18 mouse cellular contexts compared by ENCODE assay signal in the genomic region with DNA sequence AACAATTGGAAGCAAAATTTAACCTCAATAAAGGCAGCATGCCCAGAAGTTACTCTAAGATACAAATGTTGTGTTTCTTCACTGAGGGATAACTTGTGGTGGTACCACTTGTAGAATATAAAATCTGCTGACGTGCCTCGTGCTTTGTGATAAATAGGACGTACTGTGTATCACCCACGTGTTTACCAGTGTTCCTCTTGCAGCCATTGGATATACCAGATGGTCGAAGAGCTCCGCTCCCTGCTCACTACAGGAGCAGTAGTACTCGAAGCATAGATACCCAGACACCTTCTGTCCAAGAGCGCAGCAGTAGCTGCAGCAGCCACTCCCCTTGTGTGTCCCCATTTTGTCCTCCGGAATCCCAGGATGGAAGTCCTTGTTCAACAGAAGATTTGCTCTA.
DNase-seq lines count a peak whose midpoint lies in the region; ATAC-seq and TF ChIP-seq lines count a peak whose summit lies in the region.
"Had no signal": no experiment of that assay in that cellular context is flagged by ENCODE, and none has a peak within 500 bp of the region (broad histone marks: within the 10 kb centered on the region; RNA-seq: fewer than 3 reads in every experiment).

No protein-coding gene starts in this region.

- peak; percentile 47 for DNase-seq in cerebellum, adult 9-11 months
- no peak for DNase-seq in cerebellum, postnatal 4 days (ENCODE audit: low spot score in 2 of 2)
- peak; percentile 17 to 48 for DNase-seq in layer of hippocampus, adult 2 months (ENCODE audit: low spot score in 2 of 2)
- DNase-seq in layer of hippocampus, postnatal 25 days (ENCODE audit: extremely low spot score in 1 of 2, low spot score in 1 of 2) = no peak
- peak; percentile 14 to 23 for DNase-seq in cerebellum, postnatal 36 days
- DNase-seq in kidney, adult 8-10 months = no peak
- DNase-seq: adrenal gland, adult 2 months; adrenal gland, postnatal 36 days; gastrocnemius, postnatal 36 days; heart, adult 11 months; heart, postnatal 10 days; heart, postnatal 4 days; kidney, adult 11 months had no signal

- TF ChIP-seq CTCF in layer of hippocampus, adult 2 months (conservative IDR thresholded peaks at IDR 0.05) = no peak

- ATAC-seq in heart, embryonic 11.5 days (replicated peaks; ENCODE audit: insufficient number of reproducible peaks, low FRiP score, low TSS enrichment) = no peak
- ATAC-seq: forebrain, embryonic 14.5 days; hindbrain, postnatal 0 days had no signal

- no peak overlapping the region for H3K4me3 ChIP-seq in layer of hippocampus, adult 2 months
- no peak overlapping the region for H3K4me3 ChIP-seq in heart, embryonic 11.5 days (ENCODE audit: low read depth, low read length)
- H3K4me3 ChIP-seq: embryonic facial prominence, embryonic 10.5 days; hindbrain, embryonic 13.5 days had no signal

- WGBS in heart, embryonic 11.5 days (ENCODE audit: insufficient replicate concordance) = 88% methylated on average over 9 of the region's 9 CpGs

- no peaks in the 10 kb centered on the region for H3K27me3 ChIP-seq in heart, embryonic 11.5 days (ENCODE audit: control insufficient read depth, insufficient read depth, low read length)
- H3K27me3 ChIP-seq: hindbrain, embryonic 13.5 days had no signal

- H3K4me1 ChIP-seq in heart, embryonic 11.5 days (ENCODE audit: control insufficient read depth, insufficient read depth, low read length) = no peaks in the 10 kb centered on the region
- H3K4me1 ChIP-seq: embryonic facial prominence, embryonic 10.5 days; hindbrain, embryonic 13.5 days had no signal

- H3K4me2 ChIP-seq in heart, embryonic 11.5 days = no peak overlapping the region
- H3K4me2 ChIP-seq: hindbrain, embryonic 13.5 days had no signal

- H3K36me3 ChIP-seq in heart, embryonic 11.5 days (ENCODE audit: control insufficient read depth, insufficient read depth, low read length) = no peaks in the 10 kb centered on the region

- no peaks in the 10 kb centered on the region for H3K9me3 ChIP-seq in heart, embryonic 11.5 days (replicated peaks; ENCODE audit: control insufficient read depth, low read length)
- H3K9me3 ChIP-seq: embryonic facial prominence, embryonic 10.5 days; hindbrain, embryonic 13.5 days had no signal

- H3K9ac ChIP-seq in heart, embryonic 11.5 days (ENCODE audit: low read depth, low read length) = no peak overlapping the region
- H3K9ac ChIP-seq: hindbrain, embryonic 13.5 days had no signal

- H3K27ac ChIP-seq in layer of hippocampus, adult 2 months = no peak overlapping the region
- H3K27ac ChIP-seq in heart, embryonic 11.5 days (ENCODE audit: low read depth, low read length) = no peak overlapping the region
- H3K27ac ChIP-seq: embryonic facial prominence, embryonic 10.5 days; hindbrain, embryonic 13.5 days; hindbrain, postnatal 0 days had no signal

Comparison
In these comparisons a context has a peak if more than half of its experiments do, and no peak if none do; other contexts are left out.
1. DNase-seq: peak in cerebellum, adult 9-11 months (single experiment), layer of hippocampus, adult 2 months (2 of 2) and cerebellum, postnatal 36 days (2 of 2); none in cerebellum, postnatal 4 days (0 of 2), layer of hippocampus, postnatal 25 days (0 of 2) and kidney, adult 8-10 months (0 of 2).